Mouse (Mus musculus): ENCODE results near the gene Cdc42bpa.

DNA sequence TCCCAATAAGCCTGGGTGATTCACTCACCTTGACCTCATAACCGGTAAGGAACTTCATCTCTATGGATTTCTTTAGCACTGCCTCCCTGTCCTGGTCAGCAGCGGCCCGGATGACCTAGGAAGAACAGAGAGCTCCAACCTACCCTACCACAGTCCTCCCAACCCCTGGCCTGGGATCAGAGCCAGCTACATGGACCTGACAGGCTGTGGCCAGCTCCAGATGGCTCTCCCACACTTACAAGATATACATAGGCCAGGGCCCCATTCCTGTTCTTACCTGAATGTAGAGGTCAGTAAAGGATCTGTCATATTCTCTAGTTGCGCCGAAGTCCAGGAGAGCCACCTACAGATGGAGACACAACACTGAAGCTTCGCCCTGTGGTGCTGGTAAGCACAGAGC lies 208.0 kb downstream of the Cdc42bpa start:
- no peak for TF ChIP-seq CTCF (IDR thresholded peaks at IDR 0.05; ENCODE audit: low read depth)
- TF ChIP-seq EP300 (IDR thresholded peaks at IDR 0.05; ENCODE audit: low read depth) = no peak
